Mouse (Mus musculus) thymus, adult 2 months (tissue): ENCODE data around the gene 5830473C10Rik. TPM values are rescaled to one million over a fixed set of nuclear protein-coding genes. Genes with fewer than 3 reads are reported as not detected.
"Not testable (repeated sequence)": the region's sequence is repeated elsewhere in the genome, so short reads cannot be mapped to it uniquely, and the experiment has no call there.

Experiments
- DNase-seq: peaks from one replicate; pipeline ENCODE4 v3.0.0; 2021
- H3K27ac ChIP-seq: fragments of 200-500 bp; 2 replicates; pipeline ENCODE4 v1.5.1; 2012; ENCODE audit warnings: low read length, control low read depth; ENCODE audit not compliant: control insufficient read depth, insufficient read depth
- H3K27me3 ChIP-seq: fragments of 200-500 bp; 2 replicates; pipeline ENCODE4 v1.6.1; 2012; ENCODE audit warnings: mild to moderate bottlenecking, low read length, moderate library complexity, mixed read lengths; ENCODE audit not compliant: control insufficient read depth, insufficient read depth
- H3K36me3 ChIP-seq: fragments of 200-500 bp; 2 replicates; pipeline ENCODE4 v1.6.1; 2012; ENCODE audit warnings: mild to moderate bottlenecking, low read length, moderate library complexity; ENCODE audit not compliant: control insufficient read depth, insufficient read depth
- H3K4me1 ChIP-seq: fragments of 200-500 bp; replicated peaks from 2 replicates; pipeline ENCODE4 v1.6.1; 2012; ENCODE audit warnings: low read length; ENCODE audit not compliant: control insufficient read depth, insufficient read depth
- H3K4me3 ChIP-seq: fragments of 200-500 bp; 2 replicates; pipeline ENCODE4 v1.5.1; 2012; ENCODE audit warnings: mild to moderate bottlenecking, low read length, control low read depth, moderate library complexity; ENCODE audit not compliant: control insufficient read depth, insufficient read depth
- CTCF ChIP-seq: fragments of 200-500 bp; IDR thresholded peaks from 2 replicates; pipeline ENCODE4 v1.5.1; 2012; ENCODE audit warnings: mild to moderate bottlenecking, control low read depth, low read length, moderate library complexity, borderline replicate concordance; ENCODE audit not compliant: control insufficient read depth, poor library complexity, insufficient read depth; ENCODE audit errors: extremely low read depth
- POLR2A ChIP-seq: fragments of 200-500 bp; IDR thresholded peaks from 2 replicates; pipeline ENCODE4 v1.6.1; 2012; ENCODE audit warnings: mild to moderate bottlenecking, low read length, control low read depth, moderate library complexity; ENCODE audit not compliant: control insufficient read depth, poor library complexity, insufficient read depth; ENCODE audit errors: extremely low read depth
- WGBS: fragments of 180-500 bp; shearing (Covaris S2); methylation state at CpG from one replicate; pipeline ENCODE4 v1.1.7; 2018; 5-methylcytosine and 5-hydroxymethylcytosine counted together
- polyA plus RNA-seq: library from polyadenylated mRNA; depleted of rRNA; stranded (reverse); fragments of >200 nt; gene quantifications from 2 replicates; pipeline ENCODE4 v1.2.3, GENCODE M21; 2012

The 5830473C10Rik gene
- polyA plus RNA-seq, 1 experiment = not detected

- Histone ChIP-seq H3K4me3 (no peak overlapping the region), H3K36me3 (no peaks in the 10 kb centered on the region), H3K4me1 (no peaks in the 10 kb centered on the region), H3K27me3 (no peaks in the 10 kb centered on the region), H3K27ac (no peak overlapping the region)
- TF ChIP-seq POLR2A (no peak), CTCF (no peak)
- 13% methylated on average over 13 of the region's 13 CpGs for WGBS
- no peak for DNase-seq
Measured at GRCm38 (mm10) chr5:90603407-90603923, 42.6 kb downstream of the 5830473C10Rik start.

DNA sequence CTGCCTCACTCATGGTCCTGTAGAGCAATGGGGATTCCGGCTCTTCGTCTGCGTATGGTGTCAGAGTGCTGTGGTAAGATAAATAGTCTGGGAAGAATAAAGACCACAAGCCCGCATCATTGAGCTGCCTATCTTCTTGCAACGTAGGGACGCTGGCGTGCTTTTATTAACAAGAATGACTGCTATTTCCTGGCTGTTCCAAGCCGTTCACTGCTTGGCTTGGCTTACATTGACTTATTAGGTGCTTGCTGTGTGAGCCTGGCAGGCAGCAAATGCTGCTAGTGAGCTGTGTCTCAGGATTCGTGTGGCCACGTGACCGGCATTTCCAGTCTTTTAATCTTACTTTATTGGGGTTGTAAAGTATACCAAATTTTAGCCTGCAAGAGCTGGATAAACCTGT, 48.0 kb downstream of the 5830473C10Rik start:
- DNase-seq = no peak
- WGBS = 84% methylated on average over 11 of the region's 11 CpGs
- TF ChIP-seq POLR2A (no peak), CTCF (no peak)

GRCm38 (mm10) chr5:90611388-90611787, 50.5 kb downstream of the 5830473C10Rik start:
- H3K36me3 ChIP-seq = no peaks in the 10 kb centered on the region

More for the DNA sequence above, 48.0 kb downstream of the 5830473C10Rik start:
- Histone ChIP-seq H3K4me3 (no peak overlapping the region), H3K36me3 (no peaks in the 10 kb centered on the region), H3K27ac (no peak overlapping the region), H3K27me3 (no peaks in the 10 kb centered on the region), H3K4me1 (no peaks in the 10 kb centered on the region)

GRCm38 (mm10) chr5:90611996-90612611, 51.2 kb downstream of the 5830473C10Rik start:
- DNase-seq = no peak
- Histone ChIP-seq H3K4me3 (no peak overlapping the region), H3K4me1 (no peaks in the 10 kb centered on the region), H3K36me3 (no peaks in the 10 kb centered on the region), H3K27me3 (no peaks in the 10 kb centered on the region), H3K27ac (no peak overlapping the region)
- TF ChIP-seq CTCF (no peak), POLR2A (no peak)
- WGBS = 75% methylated on average over 6 of the region's 6 CpGs

More at GRCm38 (mm10) chr5:90611388-90611787, 50.5 kb downstream of the 5830473C10Rik start:
- Histone ChIP-seq H3K4me1 (no peaks in the 10 kb centered on the region), H3K4me3 (no peak overlapping the region), H3K27ac (no peak overlapping the region), H3K27me3 (no peaks in the 10 kb centered on the region)
- WGBS = 36% methylated on average over 3 of the region's 3 CpGs
- DNase-seq = no peak
- TF ChIP-seq POLR2A (no peak), CTCF (no peak)

- DNase-seq, H3K27ac ChIP-seq, H3K4me3 ChIP-seq, H3K36me3 ChIP-seq, H3K4me1 ChIP-seq, H3K27me3 ChIP-seq: not testable (repeated sequence)
- 93% methylated on average over 1 of the region's 1 CpGs for WGBS
Measured at GRCm38 (mm10) chr5:90612751-90613150, 51.8 kb downstream of the 5830473C10Rik start.

GRCm38 (mm10) chr5:90617859-90618258, 57.0 kb downstream of the 5830473C10Rik start:
- Histone ChIP-seq H3K36me3 (no peaks in the 10 kb centered on the region), H3K27ac (no peak overlapping the region), H3K27me3 (no peaks in the 10 kb centered on the region), H3K4me1 (no peaks in the 10 kb centered on the region), H3K4me3 (no peak overlapping the region)
- DNase-seq = no peak
- WGBS = 95% methylated on average over 3 of the region's 3 CpGs
- TF ChIP-seq CTCF (no peak), POLR2A (no peak)

DNA sequence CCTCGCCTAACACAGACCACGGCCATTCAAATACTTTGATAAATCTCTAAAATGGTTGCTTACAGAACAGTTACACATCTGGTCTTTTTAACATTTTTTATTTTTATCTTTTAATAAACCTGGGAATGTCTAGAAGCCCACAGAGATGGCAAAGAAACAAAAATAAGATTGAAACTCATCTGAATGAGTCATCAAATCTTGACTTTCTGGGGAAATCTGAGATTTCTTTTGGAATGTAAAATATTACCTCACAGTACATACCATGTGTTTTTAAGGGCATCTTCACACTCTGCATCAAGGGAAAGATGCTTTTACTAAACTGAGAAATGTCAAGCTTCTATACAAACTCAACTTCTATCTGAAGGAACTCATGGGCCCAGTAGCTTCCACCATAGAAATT, 60.4 kb downstream of the 5830473C10Rik start:
- Histone ChIP-seq H3K27me3 (no peaks in the 10 kb centered on the region), H3K27ac (no peak overlapping the region), H3K4me1 (no peaks in the 10 kb centered on the region), H3K36me3 (no peaks in the 10 kb centered on the region), H3K4me3 (no peak overlapping the region)
- TF ChIP-seq CTCF (no peak), POLR2A (no peak)
- no peak for DNase-seq
- 96% methylated on average over 2 of the region's 2 CpGs for WGBS
